Mouse (Mus musculus) retina, adult 2 months (tissue): ENCODE data around the gene Eci3.
"Not testable (repeated sequence)": the region's sequence is repeated elsewhere in the genome, so short reads cannot be mapped to it uniquely, and the experiment has no call there.

Experiments used
- DNase-seq: peaks from one replicate; pipeline ENCODE4 v3.0.0-alpha.2; 2012; ENCODE audit warnings: low read depth, low spot score

Gene Eci3

DNA sequence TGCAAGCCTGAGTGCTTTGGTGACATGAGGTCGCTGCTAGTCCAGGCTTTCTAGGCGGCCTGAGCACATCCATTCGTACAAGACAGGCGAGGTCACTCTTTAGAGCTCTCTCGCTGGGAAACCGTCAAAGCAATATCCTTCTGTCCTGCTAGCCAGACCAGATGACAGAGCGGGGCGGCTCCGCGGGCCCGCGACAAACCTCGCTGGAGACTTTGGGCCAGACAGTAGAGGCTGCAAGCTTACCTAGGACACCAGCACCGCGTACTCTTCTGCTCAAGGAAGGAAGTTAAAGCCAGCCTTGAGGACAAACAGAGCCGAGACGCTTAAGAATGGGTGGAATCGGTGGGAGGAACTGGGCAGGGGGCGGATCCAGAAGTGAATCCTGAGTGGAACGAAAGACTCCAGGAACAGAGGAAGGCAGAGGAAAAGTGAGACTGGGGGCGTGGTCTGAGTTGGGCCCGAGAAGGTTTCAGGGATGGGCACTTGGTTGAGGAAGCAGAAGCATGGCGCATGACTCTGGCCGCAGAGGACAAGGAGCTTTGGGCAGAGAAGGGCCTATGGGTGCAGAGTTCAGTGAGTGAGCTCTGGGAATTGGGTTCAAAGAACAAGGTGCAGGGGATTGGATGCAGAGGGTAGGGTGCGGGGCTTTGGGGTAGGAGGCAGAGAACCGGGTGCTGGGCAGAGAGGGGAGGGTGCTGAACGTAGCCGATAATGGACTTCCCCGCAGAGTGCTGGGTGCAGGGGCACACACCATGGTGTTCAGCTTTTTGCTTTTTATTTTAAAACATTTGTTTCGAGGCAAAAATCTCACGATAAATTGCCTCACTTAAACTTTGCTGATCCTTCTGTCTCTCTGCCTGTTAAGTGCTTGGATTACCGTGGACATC is at the start of gene Eci3:
Gene Eci3 (minus strand): TSS at position 300 of the 887 bp plus-strand sequence.
- DNase-seq, result no peak

DNA sequence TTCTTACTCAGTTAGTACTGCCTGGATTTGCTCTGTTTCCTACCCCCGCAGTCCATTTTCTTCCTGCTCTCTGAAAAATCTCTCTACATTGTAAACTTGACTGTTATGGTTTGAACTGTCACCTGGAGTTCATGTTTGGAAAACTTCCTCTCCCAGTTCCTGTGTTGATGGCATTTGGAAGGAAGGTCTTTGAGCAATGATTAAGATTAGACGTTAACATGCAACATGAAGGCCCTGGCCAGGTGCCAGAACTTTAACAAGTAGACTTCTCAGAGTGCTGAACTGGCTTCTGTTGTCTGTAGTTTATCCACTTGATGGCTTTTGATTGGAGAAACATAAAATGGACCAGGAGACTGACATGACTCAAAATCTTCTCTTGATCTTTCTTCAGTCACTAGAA is 32.3 kb upstream of the Eci3 start:
- DNase-seq, result no peak

DNA sequence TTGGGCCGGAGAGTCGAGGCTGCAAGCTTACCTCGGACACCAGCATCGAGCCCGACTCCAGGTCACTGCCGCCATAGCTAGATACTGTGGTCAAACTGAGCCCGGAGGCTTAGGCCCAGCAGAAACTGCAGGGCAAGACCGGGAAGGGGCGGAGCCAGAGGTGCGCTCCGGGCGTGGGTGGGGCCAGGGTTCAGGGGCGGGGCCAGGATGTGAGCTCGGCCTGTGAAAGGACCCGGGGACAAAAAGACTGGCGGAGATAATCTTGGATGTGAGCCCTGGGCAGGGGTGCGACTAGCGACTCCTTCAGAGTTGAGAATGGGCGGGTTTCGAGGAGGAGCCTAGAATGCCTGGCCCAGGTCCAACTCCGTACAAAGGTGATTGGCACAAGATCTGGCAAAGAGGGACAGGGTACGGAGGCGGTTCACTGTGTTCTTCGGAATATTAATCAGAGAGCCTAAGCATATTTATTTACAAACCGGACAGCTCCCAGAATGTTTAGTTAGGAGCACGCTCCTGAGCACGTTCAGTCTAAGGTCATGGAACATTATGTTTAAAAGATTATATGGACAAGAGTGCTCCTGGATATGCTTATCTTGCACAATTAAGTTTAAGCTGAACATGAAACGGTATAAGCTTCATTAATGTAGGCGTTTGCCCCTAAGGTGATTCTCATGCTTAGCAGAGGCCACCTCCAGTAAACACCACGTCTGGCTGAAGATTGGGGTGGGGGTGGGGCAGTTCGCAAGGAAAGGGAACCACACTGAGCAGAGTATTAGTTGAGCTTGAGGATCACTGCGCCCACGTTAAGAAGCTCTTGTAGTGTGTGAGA is 30.6 kb upstream of the Eci3 start:
- DNase-seq, result peak; percentile 81

DNA sequence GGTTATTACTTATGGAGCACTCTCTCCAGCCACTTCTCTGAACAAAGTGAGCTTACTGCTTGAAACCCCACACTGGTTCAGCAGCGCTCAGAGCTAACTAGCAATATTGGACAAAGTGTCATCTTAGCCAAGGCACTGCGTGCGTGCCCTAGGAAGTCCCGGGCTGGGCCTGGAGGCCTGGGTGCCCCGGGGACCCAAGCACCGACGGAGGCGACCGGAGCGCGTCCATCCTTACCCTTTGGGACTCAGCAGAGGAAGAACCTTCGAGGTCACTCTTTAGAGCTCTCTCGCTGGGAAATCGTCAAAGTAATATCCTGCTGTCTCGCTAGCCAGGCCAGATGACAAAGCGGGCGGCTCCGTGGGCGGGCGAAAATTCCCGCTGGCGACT is 30.0 kb upstream of the Eci3 start:
- DNase-seq, result peak; percentile 1

DNA sequence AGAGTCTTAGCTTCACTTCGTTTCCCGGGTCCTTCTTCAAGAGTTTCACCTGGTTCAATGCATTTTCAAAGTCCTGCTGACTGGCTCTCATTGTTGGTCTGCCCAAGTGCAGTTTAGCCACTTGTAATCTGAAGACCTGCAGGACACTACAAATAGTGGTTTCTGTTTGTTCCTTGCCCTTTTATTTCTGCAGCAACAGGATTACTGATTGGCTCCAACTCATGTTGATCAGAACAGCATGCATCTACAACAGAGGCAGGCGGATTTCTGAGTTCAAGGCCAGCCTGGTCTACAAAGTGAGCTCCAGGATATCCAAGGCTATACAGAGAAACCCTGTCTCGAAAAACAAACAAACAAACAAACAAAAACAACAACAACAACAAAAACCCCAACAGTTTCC is 29.5 kb upstream of the Eci3 start:
- DNase-seq, result no peak

DNA sequence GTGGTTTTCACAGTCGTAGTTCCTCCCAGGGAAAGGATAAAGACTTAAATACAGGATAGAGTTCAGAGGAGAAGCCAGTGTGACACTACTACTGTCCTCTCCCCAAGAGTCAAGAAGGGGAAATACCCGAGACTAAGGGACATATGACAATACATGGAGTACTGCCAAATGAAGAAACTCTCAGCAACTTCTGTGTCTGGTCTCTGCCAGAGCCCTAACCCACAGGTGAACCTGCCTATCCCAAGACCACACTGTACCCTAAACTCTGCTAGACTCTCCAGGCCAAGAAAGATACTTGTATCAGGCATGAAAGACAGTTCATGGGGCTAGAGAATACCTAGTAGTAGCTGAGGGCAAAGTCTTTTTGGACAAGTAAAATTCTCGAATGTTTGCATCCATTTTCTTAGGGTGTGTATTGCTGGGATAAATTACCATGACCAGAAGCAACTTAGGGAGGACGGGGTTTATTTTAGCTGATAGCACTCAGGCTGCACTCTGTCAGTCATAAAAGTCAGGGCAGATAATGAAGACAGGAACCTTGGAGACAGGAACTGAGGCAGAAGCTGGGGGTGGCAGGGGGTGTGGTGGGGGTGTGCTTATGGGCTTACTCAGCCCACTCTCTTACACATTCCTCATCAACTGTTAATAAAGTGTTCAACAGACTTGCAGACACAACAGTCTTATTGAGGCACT is 28.1 kb upstream of the Eci3 start:
- no peak for DNase-seq

DNA sequence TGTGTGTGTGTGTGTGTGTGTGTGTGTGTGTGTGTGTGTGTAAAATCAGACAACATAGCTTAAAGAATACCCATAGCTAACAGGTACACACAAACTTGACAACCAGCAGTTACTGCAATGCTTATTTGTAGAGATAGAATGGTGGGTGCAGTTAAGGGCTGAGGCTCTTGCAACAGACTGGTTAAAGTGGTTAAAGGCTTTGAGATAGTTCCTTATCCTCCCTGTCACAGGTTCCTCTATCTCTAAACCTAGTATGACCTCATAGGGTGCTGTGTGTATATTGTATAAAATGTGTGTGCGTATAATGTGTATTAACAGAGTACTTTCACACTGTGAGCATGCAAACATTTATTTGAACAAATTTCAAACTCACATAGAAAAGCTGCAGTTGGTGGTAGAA is 19.9 kb upstream of the Eci3 start:
- DNase-seq, result not testable (repeated sequence)

DNA sequence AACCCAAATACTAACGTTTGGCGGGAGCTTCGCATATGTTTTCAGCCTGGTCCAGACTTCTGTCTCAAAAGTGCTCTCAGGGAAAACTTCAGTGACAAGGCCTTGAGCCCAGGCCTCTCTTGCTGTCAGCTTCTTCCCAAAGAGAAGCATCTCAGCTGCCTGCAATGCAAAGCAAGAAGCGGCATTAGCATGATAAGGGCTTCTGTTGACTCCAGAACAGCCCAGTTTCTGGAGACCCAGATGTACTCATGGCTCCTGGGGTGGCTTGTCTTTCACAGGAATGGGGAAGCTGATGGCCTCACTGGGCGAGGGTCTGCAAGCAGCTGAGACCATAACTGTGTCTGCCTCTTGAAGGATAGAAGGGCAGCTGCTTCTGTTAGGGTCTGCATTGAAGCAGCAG is 15.0 kb upstream of the Eci3 start:
- DNase-seq, result not testable (repeated sequence)

DNA sequence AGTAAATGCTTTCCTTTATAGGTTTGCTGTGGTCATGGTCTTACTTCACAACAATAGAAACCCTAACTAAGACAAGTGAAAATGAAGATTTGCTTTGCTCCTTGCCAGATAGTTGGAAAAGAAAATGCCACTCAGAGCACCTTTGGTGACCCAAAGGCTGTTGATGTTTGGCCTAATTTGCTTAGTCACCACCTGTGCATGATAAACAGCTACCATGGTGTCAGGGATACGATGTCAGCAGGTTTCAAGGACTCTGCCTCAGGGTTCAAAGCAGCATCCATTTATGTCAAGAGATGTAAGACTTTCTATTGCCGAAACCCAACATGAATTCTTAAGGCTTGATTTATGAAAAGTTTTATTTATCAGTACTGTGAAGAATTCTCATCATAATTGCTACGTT is 13.8 kb upstream of the Eci3 start:
- DNase-seq, result no peak

DNA sequence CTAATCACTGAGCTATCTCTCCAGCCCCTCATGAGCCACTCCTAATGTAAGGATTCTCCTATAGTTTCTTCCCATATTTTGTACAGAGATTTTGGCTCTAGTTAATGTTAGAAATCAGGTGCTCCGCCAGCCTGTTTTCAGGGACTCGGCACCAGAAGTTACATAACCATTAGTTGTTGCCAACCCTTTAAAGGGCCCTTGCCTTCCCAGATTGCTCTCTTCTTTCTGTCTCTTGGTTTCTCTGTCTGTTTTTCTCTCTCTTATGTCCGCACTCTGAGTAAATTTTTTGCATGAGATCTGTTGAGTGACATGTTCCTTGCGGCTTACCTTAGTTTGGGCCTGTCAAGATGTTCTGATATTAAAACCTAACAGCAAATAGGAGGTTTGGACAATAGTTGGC is 12.5 kb upstream of the Eci3 start:
- DNase-seq, result no peak

DNA sequence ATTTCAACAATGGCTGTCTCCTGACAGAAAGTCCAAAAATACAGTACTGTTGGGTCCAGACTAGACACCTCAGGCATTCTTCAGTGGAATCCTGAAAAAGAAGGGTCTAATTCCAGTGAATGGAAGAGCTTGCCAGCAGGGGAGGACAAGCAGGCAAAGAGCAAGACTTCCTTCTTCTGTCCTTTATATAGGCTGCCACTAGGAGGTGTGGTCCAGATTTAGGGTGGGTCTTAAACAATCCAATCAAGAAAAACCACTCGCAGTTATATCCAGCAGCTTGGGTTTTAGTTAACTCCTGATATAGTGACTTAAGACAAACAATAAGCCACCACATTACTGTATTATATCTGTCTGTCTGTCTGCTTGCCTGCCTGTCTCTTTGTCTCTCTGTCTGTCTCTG is 10.2 kb upstream of the Eci3 start:
- no peak for DNase-seq

DNA sequence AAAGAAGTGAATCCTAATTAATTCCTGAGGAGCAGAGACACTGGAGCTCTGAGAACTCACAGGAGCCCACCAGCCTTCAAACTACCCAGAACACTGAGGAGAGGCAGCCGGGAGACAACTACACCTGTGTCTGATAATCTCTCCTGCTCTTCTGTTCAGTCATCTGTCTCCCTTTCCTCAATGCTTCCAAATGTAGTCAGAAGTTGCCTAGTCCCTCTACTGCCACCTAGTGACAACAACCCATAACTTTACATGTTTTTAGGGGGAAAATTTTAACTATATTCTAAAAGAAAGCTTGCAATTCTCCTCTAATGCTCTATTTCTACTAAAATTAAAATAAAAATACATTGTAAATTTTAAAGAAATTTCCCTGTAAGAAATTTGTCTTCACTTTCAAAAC is 9.5 kb upstream of the Eci3 start:
- DNase-seq, result peak; percentile 23

DNA sequence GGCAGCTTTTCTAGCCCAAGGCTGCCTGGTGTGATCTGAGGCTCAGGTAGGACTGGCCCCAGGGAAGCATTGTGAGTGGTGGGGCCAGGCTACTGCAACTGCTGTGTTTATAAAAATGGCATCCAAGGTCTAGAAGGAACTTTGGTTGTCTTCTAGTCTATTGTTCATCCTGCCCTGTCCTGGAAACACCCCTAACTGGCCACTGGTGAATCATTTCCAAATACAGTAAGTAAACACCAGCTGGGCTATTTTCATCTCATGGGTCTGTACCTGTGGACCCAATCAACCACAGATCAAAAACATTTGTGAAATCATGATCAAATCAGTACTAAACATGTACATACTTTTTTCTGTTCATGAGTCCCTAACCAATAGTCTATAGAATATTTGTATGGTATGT is 8.8 kb upstream of the Eci3 start:
- DNase-seq, result not testable (repeated sequence)

DNA sequence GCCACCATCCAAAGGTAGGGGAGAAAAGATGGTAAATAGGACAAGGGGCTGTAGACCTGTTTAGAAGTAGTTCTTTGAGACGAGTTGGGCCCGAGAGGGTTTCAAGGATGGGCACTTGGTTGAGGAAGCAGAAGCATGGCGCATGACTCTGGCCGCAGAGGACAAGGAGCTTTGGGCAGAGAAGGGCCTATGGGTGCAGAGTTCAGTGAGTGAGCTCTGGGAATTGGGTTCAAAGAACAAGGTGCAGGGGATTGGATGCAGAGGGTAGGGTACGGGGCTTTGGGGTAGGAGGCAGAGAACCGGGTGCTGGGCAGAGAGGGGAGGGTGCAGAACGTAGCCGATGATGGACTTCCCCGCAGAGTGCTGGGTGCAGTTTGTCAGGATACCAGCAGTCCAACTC is 2.0 kb upstream of the Eci3 start:
- DNase-seq, result not testable (repeated sequence)

DNA sequence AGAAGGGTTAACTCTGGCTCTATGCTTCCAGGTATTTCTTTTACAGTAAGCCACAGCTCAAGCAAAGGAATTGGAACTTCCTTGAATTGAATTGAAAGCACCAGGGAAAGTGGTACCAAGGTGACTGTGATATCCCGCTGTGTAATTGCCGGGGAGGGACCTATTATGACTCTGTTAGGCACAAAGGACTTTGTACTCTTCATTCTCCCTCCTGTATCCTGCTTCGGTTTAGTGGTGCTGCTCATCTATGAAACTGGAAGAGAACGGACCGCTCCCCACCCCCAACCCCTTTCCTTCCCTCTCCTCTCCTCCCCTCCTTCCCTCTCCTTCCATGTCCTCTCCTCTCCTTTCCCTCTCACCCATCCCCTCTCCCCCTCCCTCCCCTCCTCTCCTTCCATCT is 1.3 kb upstream of the Eci3 start:
- no peak for DNase-seq

DNA sequence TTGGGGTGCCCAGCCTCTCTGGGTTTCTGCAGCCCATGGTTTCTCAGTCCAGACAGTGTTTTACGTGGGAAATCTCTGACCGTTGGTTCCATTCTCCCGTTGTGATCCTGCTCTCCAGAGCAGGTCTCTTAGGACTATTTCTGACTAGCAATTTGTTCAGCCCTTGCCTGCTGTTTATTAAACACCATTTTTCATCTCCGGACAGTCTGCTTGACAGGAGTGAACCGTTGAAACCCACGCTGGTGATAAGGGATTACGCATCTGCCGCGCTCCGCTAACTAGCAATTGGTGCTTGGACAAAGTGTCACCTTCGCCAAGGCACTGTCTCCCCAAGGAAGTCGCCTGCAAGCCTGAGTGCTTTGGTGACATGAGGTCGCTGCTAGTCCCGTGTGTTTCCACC is 809 bp upstream of the Eci3 start:
- DNase-seq, result no peak

DNA sequence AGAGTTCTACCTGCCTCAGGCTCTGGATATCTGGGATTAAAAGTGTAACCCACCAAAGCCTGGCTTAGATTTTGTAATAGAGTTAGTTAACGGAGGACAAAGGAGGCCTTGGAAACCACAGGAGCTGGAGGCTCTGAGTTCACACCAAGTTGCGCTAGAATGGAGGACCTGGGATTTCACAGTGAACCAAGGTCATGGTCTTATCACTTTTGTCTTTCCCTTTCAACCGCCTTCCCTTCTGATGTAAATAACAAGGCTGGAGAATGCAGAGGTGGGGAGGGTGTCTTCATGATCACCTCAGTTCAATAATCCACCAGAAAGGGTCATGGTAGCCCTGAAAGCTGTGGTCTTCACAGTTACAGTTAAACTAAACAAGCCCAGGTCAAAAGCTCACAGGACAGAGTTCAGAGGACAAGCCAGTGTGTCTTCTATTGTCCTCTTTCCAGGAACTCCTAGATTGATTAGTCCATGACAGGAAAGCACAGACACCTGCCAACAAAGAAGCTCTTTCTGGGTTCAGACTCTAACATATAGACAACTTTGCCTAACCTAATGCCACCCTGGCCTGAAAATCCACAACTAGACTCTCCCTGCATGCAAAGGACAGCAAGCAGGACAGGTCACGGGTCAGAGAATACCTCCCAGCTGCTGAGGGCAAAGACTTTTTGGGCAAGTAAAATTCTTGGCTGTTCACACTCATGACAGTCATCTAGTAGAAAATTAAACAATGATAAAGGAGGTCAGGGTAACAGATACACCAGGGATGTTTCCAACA is 2.4 kb downstream of the Eci3 start:
- DNase-seq, result no peak

DNA sequence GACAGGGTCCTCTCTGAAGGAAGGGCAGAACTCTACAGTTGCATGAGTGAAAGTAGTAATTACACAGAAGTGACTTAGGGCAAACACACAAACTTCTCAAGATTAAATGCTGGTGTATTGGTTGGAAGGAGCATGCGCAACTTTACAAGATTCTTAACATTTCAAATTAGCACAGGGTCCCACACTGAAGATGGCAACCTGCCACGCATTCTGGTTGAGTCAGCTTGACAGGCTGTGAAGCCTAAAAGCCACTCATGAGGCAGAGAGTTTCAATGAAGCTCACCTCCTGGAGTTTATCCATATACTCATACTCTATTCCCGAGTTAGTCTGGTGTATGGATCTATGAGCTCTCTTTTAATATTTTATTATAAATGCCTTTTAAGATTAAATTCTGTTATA is 5.5 kb downstream of the Eci3 start:
- DNase-seq, result not testable (repeated sequence)

DNA sequence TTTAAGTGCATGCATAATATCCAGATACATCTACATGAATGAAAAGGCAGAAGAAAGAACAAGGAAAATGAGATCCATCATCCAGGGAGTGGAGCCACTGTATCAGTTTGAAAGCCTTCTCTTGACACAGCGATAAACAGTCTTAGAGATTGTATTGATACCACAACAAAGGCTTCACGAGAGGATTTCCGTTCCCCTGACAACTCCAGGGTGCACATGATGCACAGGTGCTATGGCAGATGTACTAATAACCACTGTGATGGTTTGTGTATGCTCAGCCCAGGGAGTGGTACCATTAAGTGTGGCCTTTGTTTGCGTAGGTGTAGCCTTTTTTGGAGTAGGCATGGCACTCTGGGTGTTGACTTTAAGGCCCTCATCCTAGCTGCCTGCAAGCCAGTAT is 6.7 kb downstream of the Eci3 start:
- DNase-seq, result no peak

DNA sequence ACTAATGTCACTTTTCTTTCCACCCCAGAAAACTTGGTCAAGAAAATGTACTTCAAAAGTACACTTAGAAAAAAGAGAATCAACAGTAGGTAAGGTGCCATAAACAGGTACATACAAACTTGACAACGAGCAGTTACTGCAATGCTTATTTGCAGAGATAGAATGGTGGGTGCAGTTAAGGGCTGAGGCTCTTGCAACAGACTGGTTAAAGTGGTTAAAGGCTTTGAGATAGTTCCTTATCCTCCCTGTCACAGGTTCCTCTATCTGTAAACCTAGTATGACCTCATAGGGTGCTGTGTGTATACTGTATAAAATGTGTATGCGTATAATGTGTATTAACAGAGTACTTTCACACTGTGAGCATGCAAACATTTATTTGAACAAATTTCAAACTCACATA is 12.2 kb downstream of the Eci3 start:
- not testable (repeated sequence) for DNase-seq

DNA sequence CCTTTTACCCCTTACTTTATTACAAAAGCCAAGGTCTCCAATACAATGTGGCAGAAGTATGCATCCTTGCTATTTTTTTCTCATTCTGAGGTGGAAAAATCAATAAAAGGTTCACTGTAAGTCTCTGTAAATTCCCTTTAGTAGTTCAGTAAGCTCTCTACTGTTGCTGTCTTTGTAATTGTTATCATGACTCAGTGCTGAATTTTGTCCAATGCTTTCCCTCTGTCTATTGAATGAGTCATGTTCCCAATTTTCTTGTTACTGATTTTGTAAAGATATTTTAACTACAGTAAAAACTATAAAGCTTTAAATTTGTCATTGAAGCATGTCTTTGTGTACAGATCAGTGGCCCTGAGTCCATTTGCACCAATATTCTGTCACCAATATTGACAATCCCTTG is 21.2 kb downstream of the Eci3 start:
- DNase-seq, result no peak
